ENCODE assay signal across 25 mouse cellular contexts in genomic region chr14:73486641-73487040, GRCm38 (mm10).
"Had no signal": no experiment of that assay in that cellular context is flagged by ENCODE, and none has a peak within 500 bp of the region (broad histone marks: within the 10 kb centered on the region; RNA-seq: fewer than 3 reads in every experiment).

No protein-coding gene starts in this region.

- H3K4me1 ChIP-seq: hindbrain, embryonic 13.5 days; hindbrain, embryonic 15.5 days; kidney, embryonic 15.5 days; liver, embryonic 13.5 days; liver, embryonic 15.5 days had no signal

- H3K4me3 ChIP-seq: heart, embryonic 10.5 days; heart, embryonic 13.5 days; heart, embryonic 15.5 days; hindbrain, embryonic 13.5 days; hindbrain, embryonic 15.5 days; kidney, embryonic 15.5 days; left cerebral cortex, adult 2 months; limb, embryonic 10.5 days; limb, embryonic 12.5 days; liver, embryonic 13.5 days; liver, embryonic 15.5 days had no signal

- H3K9me3 ChIP-seq: heart, embryonic 15.5 days; hindbrain, embryonic 13.5 days; hindbrain, embryonic 15.5 days; kidney, embryonic 15.5 days; limb, embryonic 10.5 days; limb, embryonic 12.5 days; liver, embryonic 13.5 days; liver, embryonic 15.5 days had no signal

- H3K27me3 ChIP-seq: heart, embryonic 13.5 days; heart, embryonic 15.5 days; hindbrain, embryonic 13.5 days; hindbrain, embryonic 15.5 days; kidney, embryonic 15.5 days; limb, embryonic 12.5 days; liver, embryonic 13.5 days; liver, embryonic 15.5 days had no signal

- DNase-seq: gastrocnemius, postnatal 14 days; gastrocnemius, postnatal 36 days; heart, postnatal 14 days; kidney, adult 11 months; kidney, adult 2 months; kidney, adult 9 months; kidney, postnatal 14 days; kidney, postnatal 36 days; layer of hippocampus, adult 9-11 months; liver; liver, embryonic 13.5 days had no signal

- H3K4me2 ChIP-seq: heart, embryonic 13.5 days; heart, embryonic 15.5 days; hindbrain, embryonic 13.5 days; hindbrain, embryonic 15.5 days; kidney, embryonic 15.5 days; limb, embryonic 12.5 days; liver, embryonic 11.5 days; liver, embryonic 13.5 days; liver, embryonic 15.5 days had no signal

- H3K36me3 ChIP-seq: heart, embryonic 10.5 days; heart, embryonic 13.5 days; heart, embryonic 15.5 days; hindbrain, embryonic 13.5 days; hindbrain, embryonic 15.5 days; kidney, embryonic 15.5 days; limb, embryonic 10.5 days; limb, embryonic 12.5 days; liver, embryonic 13.5 days; liver, embryonic 15.5 days had no signal

- H3K27ac ChIP-seq: heart, embryonic 10.5 days; heart, embryonic 13.5 days; heart, embryonic 15.5 days; hindbrain, embryonic 13.5 days; hindbrain, embryonic 15.5 days; hindbrain, postnatal 0 days; kidney, embryonic 15.5 days; kidney, postnatal 0 days; left cerebral cortex, adult 2 months; limb, embryonic 10.5 days; limb, embryonic 12.5 days; liver, embryonic 13.5 days; liver, embryonic 15.5 days had no signal

- H3K9ac ChIP-seq: heart, embryonic 13.5 days; heart, embryonic 15.5 days; hindbrain, embryonic 13.5 days; hindbrain, embryonic 15.5 days; kidney, embryonic 15.5 days; limb, embryonic 12.5 days; liver, embryonic 13.5 days; liver, embryonic 15.5 days had no signal

- ATAC-seq: hindbrain, postnatal 0 days; intestine, embryonic 16.5 days had no signal
